Mouse (Mus musculus) G1E (cell line): ENCODE results near the gene Gm44965.

Source experiments
- CTCF ChIP-seq: IDR thresholded peaks from 2 replicates; pipeline ENCODE4 v1.5.1; 2012; ENCODE audit warnings: low read depth, low read length, inconsistent platforms, mixed read lengths
- GATA1 ChIP-seq: IDR thresholded peaks from 2 replicates; pipeline ENCODE4 v1.6.1; 2012; ENCODE audit warnings: borderline replicate concordance, low read length, inconsistent platforms, mixed read lengths
- TAL1 ChIP-seq: conservative IDR thresholded peaks from 2 replicates; pipeline ENCODE4 v1.6.1; 2012; ENCODE audit warnings: low read depth, low read length, inconsistent platforms, mixed read lengths

DNA sequence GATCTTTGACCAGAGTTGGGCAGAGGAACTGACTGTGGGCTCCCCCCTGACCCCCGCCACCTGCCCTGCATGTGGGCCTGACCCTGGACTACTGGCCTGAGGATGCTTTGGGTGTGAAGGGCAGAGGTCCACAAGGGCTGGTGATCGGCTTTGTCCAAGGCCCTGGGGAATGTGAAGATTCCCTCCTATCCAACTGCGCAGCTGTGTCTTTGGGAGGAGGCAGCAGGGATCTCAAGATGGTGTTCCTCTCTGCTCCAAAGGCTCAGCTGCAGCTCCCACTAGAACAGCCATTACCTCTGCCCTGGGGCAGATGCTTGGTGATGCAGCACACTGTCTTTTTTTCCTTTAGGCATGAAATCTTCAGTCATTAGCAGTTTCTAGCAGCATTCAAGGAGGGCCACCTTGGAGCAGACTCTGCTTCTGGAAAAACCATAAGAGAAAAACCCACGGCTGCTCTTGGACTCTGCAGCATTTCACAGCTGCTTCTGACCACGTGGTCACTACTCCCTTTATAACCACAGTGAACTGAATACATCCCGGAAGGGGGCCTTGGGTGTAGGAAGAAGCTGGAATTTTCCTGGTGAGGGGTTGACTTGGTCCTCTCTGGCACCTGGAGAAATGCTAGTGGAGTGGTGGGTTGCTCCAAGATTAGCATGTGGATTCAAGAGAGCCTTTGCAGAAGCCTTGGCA lies 44.2 kb downstream of the Gm44965 start:
- TF ChIP-seq CTCF (no peak), TAL1 (no peak), GATA1 (no peak)
